Comparison of ENCODE assay signal across 8 mouse cellular contexts in genomic region chr15:78899409-78899739, GRCm38 (mm10). TPM values are rescaled to one million over a fixed set of nuclear protein-coding genes. Genes with fewer than 3 reads are reported as not detected.
DNase-seq lines count a peak whose midpoint lies in the region; ATAC-seq and TF ChIP-seq lines count a peak whose summit lies in the region.

TSS of gene Gm49510 (plus strand) at chr15:78899667.

- peak within 1 kb of the TSS; percentile 90 for H3K4me2 ChIP-seq in liver, embryonic 12.5 days
- peak within 1 kb of the TSS; percentile 86 for H3K4me2 ChIP-seq in stomach, postnatal 0 days (replicated peaks; ENCODE audit: low read depth)

- no peaks in the 10 kb centered on the region; the same call in 1 of the 2 replicates for H3K36me3 ChIP-seq in testis, adult 2 months (ENCODE audit: control insufficient read depth, insufficient read depth, low read length)
- peaks cover 31% of the 10 kb centered on the region for H3K36me3 ChIP-seq in liver, embryonic 12.5 days
- no peaks in the 10 kb centered on the region for H3K36me3 ChIP-seq in stomach, postnatal 0 days (ENCODE audit: control insufficient read depth, insufficient read depth, low read length)

- no peaks in the 10 kb centered on the region for H3K9me3 ChIP-seq in liver, embryonic 12.5 days (replicated peaks)
- H3K9me3 ChIP-seq in stomach, postnatal 0 days (ENCODE audit: control insufficient read depth, low read length): no peaks in the 10 kb centered on the region

- DNase-seq in cerebellum, adult 9-10 months: peak; percentile 23
- no peak for DNase-seq in cerebellum, postnatal 4 days (ENCODE audit: low spot score in 2 of 2)
- no peak for DNase-seq in testis, postnatal 14 days (ENCODE audit: low spot score)
- no peak for DNase-seq in stomach, postnatal 0 days (ENCODE audit: low spot score)
- no peak for DNase-seq in urinary bladder, postnatal 36 days (ENCODE audit: low spot score in 2 of 2)
- no peak for DNase-seq in ovary, postnatal 10 days (ENCODE audit: low spot score)

- WGBS in liver, embryonic 12.5 days (ENCODE audit: insufficient replicate concordance): under 1% methylated on average over 20 of the region's 20 CpGs
- WGBS in stomach, postnatal 0 days: 3% methylated on average over 19 of the region's 20 CpGs

- no peak for ATAC-seq in liver, embryonic 12.5 days
- ATAC-seq in stomach, postnatal 0 days (ENCODE audit: low FRiP score, low TSS enrichment): no peak

- H3K9ac ChIP-seq in liver, embryonic 12.5 days: peak within 1 kb of the TSS; percentile 83
- peak within 1 kb of the TSS; percentile 79 for H3K9ac ChIP-seq in stomach, postnatal 0 days (ENCODE audit: low read length)

- TF ChIP-seq POLR2A in testis, adult 2 months (IDR thresholded peaks at IDR 0.05; ENCODE audit: control insufficient read depth, low read depth, low read length): no peak

- peak within 1 kb of the TSS; percentile 64 for H3K4me3 ChIP-seq in testis, adult 2 months (ENCODE audit: control insufficient read depth, low read depth, low read length)
- peak within 1 kb of the TSS; percentile 76 for H3K4me3 ChIP-seq in liver, embryonic 12.5 days
- H3K4me3 ChIP-seq in stomach, postnatal 0 days (ENCODE audit: low read depth, low read length): peak within 1 kb of the TSS; percentile 77

- H3K27me3 ChIP-seq in testis, adult 2 months (ENCODE audit: control insufficient read depth, insufficient read depth, low read length): no peaks in the 10 kb centered on the region
- no peaks in the 10 kb centered on the region for H3K27me3 ChIP-seq in liver, embryonic 12.5 days (replicated peaks)
- no peaks in the 10 kb centered on the region for H3K27me3 ChIP-seq in stomach, postnatal 0 days (ENCODE audit: control insufficient read depth, insufficient read depth, low read length)

- TF ChIP-seq EP300 in stomach, postnatal 0 days (optimal IDR thresholded peaks at IDR 0.05): no peak

- peaks cover 11% of the 10 kb centered on the region for H3K4me1 ChIP-seq in testis, adult 2 months (ENCODE audit: control insufficient read depth, insufficient read depth, low read length)
- H3K4me1 ChIP-seq in liver, embryonic 12.5 days: peaks cover 83% of the 10 kb centered on the region
- peaks cover 7% of the 10 kb centered on the region for H3K4me1 ChIP-seq in stomach, postnatal 0 days (replicated peaks; ENCODE audit: control insufficient read depth, insufficient read depth)

- peak within 1 kb of the TSS; percentile 26; the same call in 1 of the 2 replicates for H3K27ac ChIP-seq in testis, adult 2 months (ENCODE audit: control insufficient read depth, insufficient read depth, low read depth, low read length)
- peak within 1 kb of the TSS; percentile 88 for H3K27ac ChIP-seq in liver, embryonic 12.5 days
- peak within 1 kb of the TSS; percentile 85 for H3K27ac ChIP-seq in stomach, postnatal 0 days (replicated peaks)

- no peak for TF ChIP-seq CTCF in testis, adult 2 months (IDR thresholded peaks at IDR 0.05; ENCODE audit: control insufficient read depth, insufficient read depth, insufficient replicate concordance, low read depth, low read length)
- no peak for TF ChIP-seq CTCF in stomach, postnatal 0 days (IDR thresholded peaks at IDR 0.05; ENCODE audit: low read depth)

RNA-seq across cellular contexts. Expression of gene Gm49510, which starts in this region (rescaled TPM):
- polyA plus RNA-seq in testis, adult 2 months (2012; rRNA removed): not detected in 2 replicates
- polyA plus RNA-seq in liver, embryonic 12.5 days (2016; fragmentation: Nextera tagmentation; extraction: Ambion mirVana): 0.17 and 0.43 TPM in 2 replicates
- 0.27 and 0.28 TPM in 2 replicates for polyA plus RNA-seq in stomach, postnatal 0 days (2015; fragmentation: Nextera tagmentation; extraction: Ambion mirVana)

Comparison
In these comparisons a context has a peak if more than half of its experiments do, and no peak if none do; other contexts are left out.
1. H3K27ac ChIP-seq: peak in every context shown above with its lines; median percentile 88 in liver, embryonic 12.5 days; 85 in stomach, postnatal 0 days; 26 in testis, adult 2 months.